Mouse (Mus musculus): Measurements from ENCODE around the gene Grin3b. TPM values are rescaled to one million over a fixed set of nuclear protein-coding genes. Genes with fewer than 3 reads are reported as not detected.

Grin3b gene
- polyA plus RNA-seq, 1 experiment from 2014 or later = 0.17 TPM

GRCm38 (mm10) chr10:79933861-79934260, 36.7 kb upstream of the Grin3b start:
- 69% methylated on average over 6 of the region's 6 CpGs for whole genome bisulfite sequencing
- DNase-seq (ENCODE audit: low spot score) (no peak), ATAC-seq (ENCODE audit: low FRiP score, low TSS enrichment) (no peak)
- no peak overlapping the region for H3K4me3 ChIP-seq (ENCODE audit: low read depth, low read length)
- H3K4me2 ChIP-seq (replicated peaks; ENCODE audit: low read depth) = no peak overlapping the region
- TF ChIP-seq EP300 (optimal IDR thresholded peaks at IDR 0.05) (no peak), CTCF (IDR thresholded peaks at IDR 0.05; ENCODE audit: low read depth) (no peak)
- H3K9ac ChIP-seq (ENCODE audit: low read length) = no peak overlapping the region
- H3K9me3 ChIP-seq (ENCODE audit: control insufficient read depth, low read length) = no peaks in the 10 kb centered on the region
- peaks cover 25% of the 10 kb centered on the region for H3K4me1 ChIP-seq (replicated peaks; ENCODE audit: control insufficient read depth, insufficient read depth)
- peak overlapping the region; percentile 69 for H3K27ac ChIP-seq (replicated peaks)
- no peaks in the 10 kb centered on the region for H3K27me3 ChIP-seq (ENCODE audit: control insufficient read depth, insufficient read depth, low read length)
- H3K36me3 ChIP-seq (ENCODE audit: control insufficient read depth, insufficient read depth, low read length) = peaks cover 2% of the 10 kb centered on the region; the same call in 1 of the 2 replicates

GRCm38 (mm10) chr10:79934272-79934721, 36.2 kb upstream of the Grin3b start:
- Histone ChIP-seq H3K27me3 (ENCODE audit: control insufficient read depth, insufficient read depth, low read length) (no peaks in the 10 kb centered on the region), H3K36me3 (ENCODE audit: control insufficient read depth, insufficient read depth, low read length) (peaks cover 2% of the 10 kb centered on the region; the same call in 1 of the 2 replicates), H3K4me3 (ENCODE audit: low read depth, low read length) (no peak overlapping the region), H3K27ac (replicated peaks) (peak overlapping the region; percentile 69), H3K9me3 (ENCODE audit: control insufficient read depth, low read length) (no peaks in the 10 kb centered on the region), H3K9ac (ENCODE audit: low read length) (no peak overlapping the region), H3K4me2 (replicated peaks; ENCODE audit: low read depth) (no peak overlapping the region; the same call in 1 of the 2 replicates), H3K4me1 (replicated peaks; ENCODE audit: control insufficient read depth, insufficient read depth) (peaks cover 23% of the 10 kb centered on the region)
- 20% methylated on average over 13 of the region's 13 CpGs for WGBS
- TF ChIP-seq EP300 (optimal IDR thresholded peaks at IDR 0.05) (no peak), CTCF (IDR thresholded peaks at IDR 0.05; ENCODE audit: low read depth) (no peak)
- ATAC-seq (ENCODE audit: low FRiP score, low TSS enrichment) (peak; percentile 46), DNase-seq (ENCODE audit: low spot score) (peak; percentile 78)

GRCm38 (mm10) chr10:79934794-79935569, 35.5 kb upstream of the Grin3b start:
- no peak for DNase-seq (ENCODE audit: low spot score)
- H3K9me3 ChIP-seq (ENCODE audit: control insufficient read depth, low read length) = no peaks in the 10 kb centered on the region
- no peak overlapping the region for H3K9ac ChIP-seq (ENCODE audit: low read length)
- peaks cover 2% of the 10 kb centered on the region; the same call in 1 of the 2 replicates for H3K36me3 ChIP-seq (ENCODE audit: control insufficient read depth, insufficient read depth, low read length)
- 81% methylated on average over 16 of the region's 16 CpGs for WGBS
- ATAC-seq (ENCODE audit: low FRiP score, low TSS enrichment) = no peak
- TF ChIP-seq EP300 (optimal IDR thresholded peaks at IDR 0.05) = no peak
- no peak for TF ChIP-seq CTCF (IDR thresholded peaks at IDR 0.05; ENCODE audit: low read depth)
- H3K27ac ChIP-seq (replicated peaks) = peak overlapping the region; percentile 69
- no peak overlapping the region for H3K4me2 ChIP-seq (replicated peaks; ENCODE audit: low read depth)
- H3K4me1 ChIP-seq (replicated peaks; ENCODE audit: control insufficient read depth, insufficient read depth) = peaks cover 23% of the 10 kb centered on the region
- no peak overlapping the region for H3K4me3 ChIP-seq (ENCODE audit: low read depth, low read length)
- no peaks in the 10 kb centered on the region for H3K27me3 ChIP-seq (ENCODE audit: control insufficient read depth, insufficient read depth, low read length)

GRCm38 (mm10) chr10:79936284-79936910, 34.1 kb upstream of the Grin3b start:
- Histone ChIP-seq H3K4me1 (replicated peaks; ENCODE audit: control insufficient read depth, insufficient read depth) (peaks cover 23% of the 10 kb centered on the region), H3K9me3 (ENCODE audit: control insufficient read depth, low read length) (no peaks in the 10 kb centered on the region), H3K27ac (replicated peaks) (peak overlapping the region; percentile 79), H3K4me3 (ENCODE audit: low read depth, low read length) (peak overlapping the region; percentile 8; the same call in 1 of the 2 replicates), H3K4me2 (replicated peaks; ENCODE audit: low read depth) (peak overlapping the region; percentile 29; the same call in 1 of the 2 replicates), H3K9ac (ENCODE audit: low read length) (0 out of 2 replicates have a peak overlapping the region, but pooled peaks have one; percentile 27), H3K36me3 (ENCODE audit: control insufficient read depth, insufficient read depth, low read length) (peaks cover 2% of the 10 kb centered on the region; the same call in 1 of the 2 replicates), H3K27me3 (ENCODE audit: control insufficient read depth, insufficient read depth, low read length) (no peaks in the 10 kb centered on the region)
- DNase-seq (ENCODE audit: low spot score) = peak; percentile 49
- TF ChIP-seq EP300 (optimal IDR thresholded peaks at IDR 0.05) (no peak), CTCF (IDR thresholded peaks at IDR 0.05; ENCODE audit: low read depth) (no peak)
- ATAC-seq (ENCODE audit: low FRiP score, low TSS enrichment) = 0 out of 2 replicates have a peak, but pooled peaks have one; percentile 2
- 37% methylated on average over 10 of the region's 10 CpGs for WGBS

- H3K9ac ChIP-seq (ENCODE audit: low read length) = peak overlapping the region; percentile 27; the same call in 1 of the 2 replicates
- DNase-seq (ENCODE audit: low spot score) = peak; percentile 92
- peak; percentile 79 for ATAC-seq (ENCODE audit: low FRiP score, low TSS enrichment)
- H3K36me3 ChIP-seq (ENCODE audit: control insufficient read depth, insufficient read depth, low read length) = no peaks in the 10 kb centered on the region; the same call in 1 of the 2 replicates
- H3K4me1 ChIP-seq (replicated peaks; ENCODE audit: control insufficient read depth, insufficient read depth) = peaks cover 23% of the 10 kb centered on the region
- H3K27me3 ChIP-seq (ENCODE audit: control insufficient read depth, insufficient read depth, low read length) = no peaks in the 10 kb centered on the region
- peak overlapping the region; percentile 79 for H3K27ac ChIP-seq (replicated peaks)
- TF ChIP-seq CTCF (IDR thresholded peaks at IDR 0.05; ENCODE audit: low read depth) (no peak), EP300 (optimal IDR thresholded peaks at IDR 0.05) (no peak)
- 34% methylated on average over 23 of the region's 27 CpGs for WGBS
- no peaks in the 10 kb centered on the region for H3K9me3 ChIP-seq (ENCODE audit: control insufficient read depth, low read length)
- H3K4me3 ChIP-seq (ENCODE audit: low read depth, low read length) = peak overlapping the region; percentile 8; the same call in 1 of the 2 replicates
- H3K4me2 ChIP-seq (replicated peaks; ENCODE audit: low read depth) = peak overlapping the region; percentile 29
These were observed 33.5 kb upstream of the Grin3b start for GRCm38 (mm10) chr10:79936911-79937441.
